Mouse (Mus musculus) liver, embryonic 14 days (tissue): ENCODE measurements around the gene Fgg. TPM values are rescaled to one million over a fixed set of nuclear protein-coding genes. Genes with fewer than 3 reads are reported as not detected.

ENCODE experiments used
- polyA plus RNA-seq: library from polyadenylated mRNA; depleted of rRNA; stranded (reverse); fragments of >200 nt; gene quantifications from 2 replicates; pipeline ENCODE4 v1.2.3, GENCODE M21; 2012; rRNA removed

Gene Fgg
- 248 and 260 TPM in 2 replicates for polyA plus RNA-seq

DNA sequence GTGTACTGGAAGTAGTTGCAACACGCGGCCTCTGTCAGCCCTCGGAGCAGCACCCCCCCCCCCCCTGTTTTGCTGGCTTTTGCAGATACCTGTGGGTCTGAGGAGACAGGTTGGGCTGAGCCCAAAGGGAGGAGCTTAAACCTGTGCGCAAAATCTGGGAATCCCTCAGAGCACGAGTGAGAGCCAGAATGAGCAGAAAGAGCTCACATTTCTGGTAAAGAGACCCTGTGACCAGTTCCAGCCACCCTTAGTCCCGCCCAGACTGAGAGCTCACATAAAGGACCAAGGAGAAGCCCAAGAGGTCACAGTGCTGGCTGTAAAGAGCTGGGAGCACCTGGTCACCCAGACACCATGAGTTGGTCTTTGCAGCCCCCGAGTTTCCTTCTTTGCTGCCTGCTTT is at the start of gene Fgg:
Gene Fgg, plus strand, starts transcription at position 168 of the 400 bp plus-strand sequence.

DNA sequence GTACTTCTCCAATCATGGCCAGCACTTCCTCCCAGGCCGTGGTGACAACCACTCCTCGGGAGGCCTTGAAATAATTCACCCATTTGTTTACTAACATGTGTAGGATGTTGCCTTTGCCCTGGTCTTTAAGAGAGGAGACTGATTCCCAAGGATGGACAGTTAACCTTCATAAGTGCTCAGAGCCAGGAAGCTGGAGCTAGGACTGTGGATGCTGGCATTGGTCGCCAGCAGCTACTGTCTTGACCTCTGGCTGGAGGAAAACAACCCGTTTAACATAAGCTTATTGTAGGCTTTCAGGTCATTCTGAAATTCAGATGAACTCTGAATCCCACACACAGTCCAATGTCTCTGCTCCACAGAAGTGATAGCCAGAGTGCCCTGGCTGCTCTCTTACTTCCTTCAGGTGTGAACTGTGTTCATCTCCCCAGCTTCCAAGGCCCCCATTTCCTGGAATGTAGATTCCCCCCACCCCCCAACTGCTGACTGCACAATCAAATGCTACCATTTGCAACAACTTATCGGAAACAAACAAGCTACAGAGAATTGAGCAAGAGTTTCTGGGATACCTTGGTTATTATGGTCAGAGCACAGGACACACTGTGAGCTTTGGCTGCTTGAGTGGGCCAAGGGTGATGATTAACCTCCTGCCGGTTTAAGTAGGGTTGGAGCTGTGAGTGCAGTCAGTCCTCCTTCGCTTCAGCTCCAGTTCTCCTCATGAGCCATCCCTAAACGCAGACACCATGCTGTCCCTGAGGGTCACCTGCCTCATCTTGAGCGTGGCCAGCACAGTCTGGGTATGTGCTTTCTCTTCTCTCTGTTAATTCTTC is 18.2 kb downstream of the Fgg start, which contains the start of gene Fga:
Gene Fga, plus strand, starts transcription at position 602 of the 827 bp plus-strand sequence.

DNA sequence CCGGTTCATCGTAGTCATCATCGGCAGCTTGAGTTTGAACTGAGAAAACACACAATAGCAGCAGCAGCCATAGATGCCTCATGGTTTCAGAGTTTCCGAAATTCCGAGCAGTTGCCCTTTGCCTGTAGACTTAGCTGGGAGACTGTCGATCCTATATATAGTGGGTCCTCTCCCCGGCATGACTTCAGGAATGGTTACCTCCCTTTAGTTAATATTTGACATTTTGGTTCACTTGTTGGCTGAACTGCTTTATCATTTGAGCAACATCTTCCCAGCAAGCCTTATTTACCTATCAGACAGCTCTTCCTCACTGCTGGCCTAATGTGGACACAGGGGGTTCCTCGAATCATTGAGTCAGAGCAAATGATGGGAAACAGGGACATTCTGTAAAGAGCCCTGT is 42.2 kb downstream of the Fgg start, which contains the start of gene Fgb:
Gene Fgb, minus strand, starts transcription at position 184 of the 400 bp plus-strand sequence.

DNA sequence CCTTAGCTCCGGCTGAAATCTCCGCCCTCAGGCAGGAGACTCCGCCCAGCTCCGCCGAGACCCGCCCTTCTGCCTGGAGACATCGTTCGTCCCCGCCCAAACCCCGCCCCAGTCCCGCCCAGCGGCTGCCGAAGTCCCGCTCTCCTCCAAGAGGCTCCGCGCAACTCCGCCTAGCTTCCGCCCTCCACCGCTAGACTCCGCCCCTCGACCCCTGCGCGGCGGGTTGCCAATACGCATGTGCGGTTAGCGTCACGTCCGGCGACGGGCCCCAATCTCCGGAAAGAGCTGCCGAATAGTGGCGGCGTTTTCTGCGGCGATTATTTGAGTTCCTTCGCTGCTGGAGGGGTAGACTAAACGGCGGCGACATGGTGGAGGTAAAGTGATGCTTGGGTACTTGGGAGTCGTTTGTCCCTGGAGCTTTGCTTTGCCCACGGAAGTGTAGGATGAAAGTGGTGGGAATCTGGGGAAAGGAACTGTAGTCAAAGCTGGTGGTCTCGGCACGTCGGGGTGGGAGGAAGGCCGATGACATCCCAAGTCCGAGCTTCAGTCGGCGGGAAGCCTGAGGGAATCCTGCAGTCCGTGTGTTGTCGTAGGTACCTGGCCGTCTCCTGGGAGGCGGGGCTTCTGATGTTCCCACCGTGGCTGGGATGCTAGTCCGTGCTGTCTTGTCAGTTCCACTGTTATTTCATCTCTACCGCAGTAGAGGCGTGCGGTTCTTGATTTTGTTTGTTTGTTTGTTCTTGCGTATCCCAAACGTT is 47.9 kb downstream of the Fgg start, which contains the start of gene Plrg1:
Gene Plrg1, plus strand, starts transcription at position 242 of the 758 bp plus-strand sequence.

Other genes with a start within 250 kb of the Fgg start
- gene Rbm46, start 131.2 kb upstream of the Fgg start, polyA plus RNA-seq: 0.34 and 0.48 TPM in 2 replicates
- gene Lrat, start 103.8 kb upstream of the Fgg start, polyA plus RNA-seq: 0.66 and 0.74 TPM in 2 replicates
- 194 and 213 TPM in 2 replicates for gene Fga, start 18.4 kb downstream of the Fgg start, polyA plus RNA-seq
- gene Fgb, start 42.1 kb downstream of the Fgg start, polyA plus RNA-seq: 183 and 198 TPM in 2 replicates
- 35.3 and 39.2 TPM in 2 replicates for gene Plrg1, start 47.8 kb downstream of the Fgg start, polyA plus RNA-seq
- under 0.01 and 0.02 TPM in 2 replicates for gene Dchs2, start 120.2 kb downstream of the Fgg start, polyA plus RNA-seq